Mouse (Mus musculus): ENCODE data around the gene Mtx3.

The Mtx3 gene

DNA sequence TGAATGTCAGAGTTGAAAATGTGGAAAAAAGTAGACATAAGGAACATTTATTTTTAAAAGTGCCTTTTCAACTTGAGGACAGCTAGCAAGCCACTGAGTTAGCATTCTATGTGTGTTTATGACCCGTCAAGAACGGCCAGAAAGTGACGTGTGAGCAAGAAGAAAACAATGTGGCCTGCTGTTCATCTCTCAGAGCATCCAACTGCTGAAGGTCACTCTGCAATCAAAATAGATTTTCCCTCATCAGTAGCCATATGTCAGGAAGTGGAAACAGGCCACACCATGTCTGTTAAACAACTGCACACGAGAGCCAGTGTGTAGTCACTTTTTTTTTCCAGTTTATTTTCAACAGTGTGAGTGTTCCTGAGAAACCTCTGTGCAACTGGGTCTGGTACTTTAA lies 35.0 kb downstream of the Mtx3 start:
- H3K9me3 ChIP-seq (ENCODE audit: low read length): peaks cover 57% of the 10 kb centered on the region
- no peaks in the 10 kb centered on the region for H3K27me3 ChIP-seq (ENCODE audit: insufficient read depth, low read length)
- H3K4me3 ChIP-seq (replicated peaks; ENCODE audit: low read length): no peak overlapping the region
- no peaks in the 10 kb centered on the region for H3K36me3 ChIP-seq (ENCODE audit: insufficient read depth, low read length)
- no peak for TF ChIP-seq POU5F1 (IDR thresholded peaks at IDR 0.05; ENCODE audit: borderline replicate concordance, low read length)
- TF ChIP-seq NANOG (IDR thresholded peaks at IDR 0.05; ENCODE audit: borderline replicate concordance, low read length): no peak
- no peak for TF ChIP-seq CTCF (conservative IDR thresholded peaks at IDR 0.05; ENCODE audit: low read length)
- H3K4me1 ChIP-seq (replicated peaks; ENCODE audit: low read depth, low read length): no peaks in the 10 kb centered on the region

DNA sequence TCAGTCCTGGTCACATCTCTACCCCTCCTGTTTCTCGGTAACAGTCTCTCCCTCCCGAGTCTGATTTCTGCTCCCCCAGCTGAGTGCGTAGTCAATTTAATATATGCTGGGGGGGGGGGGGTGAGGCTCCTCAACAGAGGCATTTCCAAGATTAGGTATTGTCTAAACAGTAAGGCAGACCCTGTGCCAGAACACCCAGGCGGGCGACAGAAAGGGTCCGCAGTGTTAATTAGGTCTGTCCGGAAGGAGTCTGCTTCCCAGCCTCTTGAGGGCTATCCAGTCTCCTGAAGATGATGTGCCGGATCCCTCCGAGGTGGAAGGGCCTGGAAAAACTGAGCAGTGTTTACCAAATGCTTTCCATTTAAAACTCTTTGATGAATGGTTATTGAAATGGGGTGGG lies 35.4 kb downstream of the Mtx3 start:
- TF ChIP-seq CTCF (conservative IDR thresholded peaks at IDR 0.05; ENCODE audit: low read length): no peak
- TF ChIP-seq NANOG (IDR thresholded peaks at IDR 0.05; ENCODE audit: borderline replicate concordance, low read length): no peak
- no peak for TF ChIP-seq POU5F1 (IDR thresholded peaks at IDR 0.05; ENCODE audit: borderline replicate concordance, low read length)
- Histone ChIP-seq H3K27me3 (ENCODE audit: insufficient read depth, low read length) (no peaks in the 10 kb centered on the region), H3K4me3 (replicated peaks; ENCODE audit: low read length) (no peak overlapping the region), H3K9me3 (ENCODE audit: low read length) (peaks cover 60% of the 10 kb centered on the region), H3K36me3 (ENCODE audit: insufficient read depth, low read length) (no peaks in the 10 kb centered on the region), H3K4me1 (replicated peaks; ENCODE audit: low read depth, low read length) (no peaks in the 10 kb centered on the region)

DNA sequence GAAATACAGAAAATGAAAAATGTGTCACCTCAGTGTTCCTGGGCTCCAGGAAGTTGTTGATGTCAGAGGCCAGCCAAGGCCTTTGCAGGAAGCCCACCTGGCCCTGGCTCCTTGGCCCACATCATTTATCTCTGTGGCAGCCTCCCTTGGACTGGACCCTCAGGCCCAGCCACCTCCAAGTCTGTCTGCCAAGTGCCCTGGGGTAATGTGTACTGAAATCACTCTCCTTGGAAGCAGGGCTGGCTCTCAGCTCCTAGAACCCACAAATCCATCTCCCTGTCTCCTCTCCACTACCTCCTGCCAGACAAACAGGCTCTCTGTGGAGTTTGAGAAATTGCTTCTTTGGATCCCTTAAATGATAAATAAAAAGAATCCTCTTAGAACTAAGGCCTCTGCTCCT lies 36.0 kb downstream of the Mtx3 start:
- Histone ChIP-seq H3K9me3 (ENCODE audit: low read length) (peaks cover 60% of the 10 kb centered on the region), H3K36me3 (ENCODE audit: insufficient read depth, low read length) (no peaks in the 10 kb centered on the region), H3K27me3 (ENCODE audit: insufficient read depth, low read length) (no peaks in the 10 kb centered on the region), H3K4me3 (replicated peaks; ENCODE audit: low read length) (no peak overlapping the region), H3K4me1 (replicated peaks; ENCODE audit: low read depth, low read length) (no peaks in the 10 kb centered on the region)
- no peak for TF ChIP-seq NANOG (IDR thresholded peaks at IDR 0.05; ENCODE audit: borderline replicate concordance, low read length)
- TF ChIP-seq POU5F1 (IDR thresholded peaks at IDR 0.05; ENCODE audit: borderline replicate concordance, low read length): no peak
- no peak for TF ChIP-seq CTCF (conservative IDR thresholded peaks at IDR 0.05; ENCODE audit: low read length)

DNA sequence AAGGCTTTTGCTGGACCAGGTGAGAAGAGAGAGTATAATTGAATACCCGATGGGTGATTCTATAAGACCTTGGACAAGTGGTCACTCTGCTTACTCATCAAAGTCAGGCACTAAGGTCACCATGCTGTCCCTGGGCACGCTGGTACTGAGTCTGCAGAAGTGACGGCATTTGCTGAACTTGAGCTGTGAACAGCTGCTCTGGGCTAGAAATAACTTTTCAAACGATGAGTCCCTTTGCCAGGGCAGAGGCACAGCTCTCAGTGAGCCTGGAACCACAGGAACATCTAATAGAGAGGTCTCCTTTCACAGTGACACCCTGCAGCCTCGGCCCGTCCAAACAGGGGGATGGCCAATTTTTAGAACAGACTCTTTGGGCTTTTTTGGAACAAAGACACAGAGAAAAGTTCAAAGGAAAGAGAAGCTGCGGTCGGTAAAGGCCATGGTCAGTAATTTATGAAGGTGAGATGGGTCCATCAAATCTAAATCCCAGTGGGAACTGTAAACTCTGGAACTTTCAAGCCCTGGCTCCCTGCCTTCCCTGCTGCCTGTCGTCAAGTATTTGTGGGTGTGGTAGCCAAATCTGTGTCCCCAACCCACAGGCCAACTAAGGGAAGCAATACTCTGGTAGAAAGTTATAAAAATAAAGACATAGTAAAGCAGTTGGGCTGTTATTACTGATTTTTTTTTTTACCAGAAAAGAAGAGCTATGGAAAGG lies 37.9 kb downstream of the Mtx3 start:
- no peaks in the 10 kb centered on the region for H3K4me1 ChIP-seq (replicated peaks; ENCODE audit: low read depth, low read length)
- TF ChIP-seq NANOG (IDR thresholded peaks at IDR 0.05; ENCODE audit: borderline replicate concordance, low read length) (no peak), POU5F1 (IDR thresholded peaks at IDR 0.05; ENCODE audit: borderline replicate concordance, low read length) (no peak), CTCF (conservative IDR thresholded peaks at IDR 0.05; ENCODE audit: low read length) (no peak)
- H3K27me3 ChIP-seq (ENCODE audit: insufficient read depth, low read length): no peaks in the 10 kb centered on the region
- no peak overlapping the region for H3K4me3 ChIP-seq (replicated peaks; ENCODE audit: low read length)
- H3K36me3 ChIP-seq (ENCODE audit: insufficient read depth, low read length): no peaks in the 10 kb centered on the region
- peaks cover 68% of the 10 kb centered on the region for H3K9me3 ChIP-seq (ENCODE audit: low read length)

DNA sequence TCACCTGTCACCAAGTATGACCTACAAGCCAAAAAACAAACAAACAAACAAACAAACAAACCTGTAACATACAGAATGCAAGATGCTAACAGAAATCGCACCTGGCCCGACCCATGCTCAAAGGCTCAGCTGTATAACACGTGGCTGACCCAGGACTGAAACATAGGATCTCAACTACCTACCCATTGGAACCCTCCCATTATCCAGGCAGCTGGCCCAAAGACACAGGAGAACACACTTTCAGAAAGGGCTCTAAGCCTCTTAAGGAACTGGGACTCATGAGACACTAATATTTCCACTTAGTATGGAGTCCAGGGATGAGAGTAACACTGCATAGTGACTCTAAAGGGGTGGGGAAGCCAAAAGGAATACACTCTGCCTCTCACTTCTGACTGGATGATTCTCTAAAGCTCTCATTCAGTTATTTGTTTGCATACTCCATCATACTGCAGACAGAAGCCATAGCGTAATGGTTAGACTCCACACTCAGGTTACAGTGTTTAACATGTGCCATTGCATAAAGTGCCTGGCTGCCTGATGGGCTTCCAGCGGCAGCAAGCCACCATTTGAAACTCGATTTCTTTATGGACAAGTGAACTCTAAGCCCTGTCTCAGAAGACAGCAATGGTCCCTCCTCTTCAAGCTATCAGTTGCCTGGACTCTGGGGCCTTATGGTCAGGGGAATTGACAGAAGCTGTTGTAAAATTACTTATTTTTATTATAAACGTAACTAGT lies 38.6 kb downstream of the Mtx3 start:
- no peaks in the 10 kb centered on the region for H3K27me3 ChIP-seq (ENCODE audit: insufficient read depth, low read length)

DNA sequence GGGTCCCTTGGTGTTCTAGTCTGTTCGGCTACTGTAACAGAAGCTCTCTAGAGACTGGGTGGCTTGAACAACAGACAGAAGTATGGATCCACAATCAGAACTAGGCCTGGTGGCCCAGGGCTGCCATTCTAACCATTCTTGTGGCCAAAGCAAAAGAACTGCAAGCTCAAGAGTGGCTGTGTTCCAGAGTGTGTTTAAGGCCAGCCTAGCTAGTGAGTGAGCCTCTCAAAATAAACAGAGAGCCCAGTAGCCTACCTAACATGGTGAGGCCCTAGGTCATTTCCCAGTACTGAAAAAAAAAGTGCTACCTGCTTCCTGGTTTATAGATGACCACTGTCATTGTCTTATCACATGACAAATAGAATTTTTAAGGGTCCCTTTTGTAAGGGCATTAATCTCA lies 39.6 kb downstream of the Mtx3 start:
- TF ChIP-seq NANOG (IDR thresholded peaks at IDR 0.05; ENCODE audit: borderline replicate concordance, low read length) (no peak), POU5F1 (IDR thresholded peaks at IDR 0.05; ENCODE audit: borderline replicate concordance, low read length) (no peak), CTCF (conservative IDR thresholded peaks at IDR 0.05; ENCODE audit: low read length) (no peak)
- no peaks in the 10 kb centered on the region for H3K27me3 ChIP-seq (ENCODE audit: insufficient read depth, low read length)
- H3K4me3 ChIP-seq (replicated peaks; ENCODE audit: low read length): no peak overlapping the region
- H3K4me1 ChIP-seq (replicated peaks; ENCODE audit: low read depth, low read length): no peaks in the 10 kb centered on the region
- no peaks in the 10 kb centered on the region for H3K36me3 ChIP-seq (ENCODE audit: insufficient read depth, low read length)
- peaks cover 73% of the 10 kb centered on the region for H3K9me3 ChIP-seq (ENCODE audit: low read length)

More for the DNA sequence above, 38.6 kb downstream of the Mtx3 start:
- no peaks in the 10 kb centered on the region for H3K4me1 ChIP-seq (replicated peaks; ENCODE audit: low read depth, low read length)
- no peaks in the 10 kb centered on the region for H3K36me3 ChIP-seq (ENCODE audit: insufficient read depth, low read length)
- no peak overlapping the region for H3K4me3 ChIP-seq (replicated peaks; ENCODE audit: low read length)
- TF ChIP-seq CTCF (conservative IDR thresholded peaks at IDR 0.05; ENCODE audit: low read length) (no peak), POU5F1 (IDR thresholded peaks at IDR 0.05; ENCODE audit: borderline replicate concordance, low read length) (no peak), NANOG (IDR thresholded peaks at IDR 0.05; ENCODE audit: borderline replicate concordance, low read length) (no peak)
- peaks cover 75% of the 10 kb centered on the region for H3K9me3 ChIP-seq (ENCODE audit: low read length)

DNA sequence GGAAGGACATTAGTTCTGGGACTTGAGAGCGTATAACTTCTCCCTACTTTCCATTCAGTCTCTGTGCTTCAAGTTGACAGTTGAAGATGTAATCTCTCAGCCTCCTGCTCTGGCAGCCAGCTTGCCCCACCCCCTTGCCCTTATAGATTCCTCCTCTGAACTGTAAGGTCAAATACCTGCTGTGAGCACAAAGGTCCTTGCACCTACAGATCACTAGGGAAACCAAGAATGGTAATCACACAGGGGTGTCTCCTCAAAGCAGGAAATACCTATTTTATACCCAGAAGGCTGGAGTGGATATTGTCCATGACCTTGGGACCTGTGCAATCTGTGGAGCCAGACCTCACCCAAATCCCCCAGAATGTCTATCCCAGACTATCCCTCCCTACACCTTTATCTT lies 40.4 kb downstream of the Mtx3 start:
- Histone ChIP-seq H3K9me3 (ENCODE audit: low read length) (peaks cover 73% of the 10 kb centered on the region), H3K4me1 (replicated peaks; ENCODE audit: low read depth, low read length) (no peaks in the 10 kb centered on the region), H3K36me3 (ENCODE audit: insufficient read depth, low read length) (no peaks in the 10 kb centered on the region), H3K27me3 (ENCODE audit: insufficient read depth, low read length) (no peaks in the 10 kb centered on the region), H3K4me3 (replicated peaks; ENCODE audit: low read length) (no peak overlapping the region)
- TF ChIP-seq CTCF (conservative IDR thresholded peaks at IDR 0.05; ENCODE audit: low read length): no peak
- no peak for TF ChIP-seq NANOG (IDR thresholded peaks at IDR 0.05; ENCODE audit: borderline replicate concordance, low read length)
- TF ChIP-seq POU5F1 (IDR thresholded peaks at IDR 0.05; ENCODE audit: borderline replicate concordance, low read length): no peak

DNA sequence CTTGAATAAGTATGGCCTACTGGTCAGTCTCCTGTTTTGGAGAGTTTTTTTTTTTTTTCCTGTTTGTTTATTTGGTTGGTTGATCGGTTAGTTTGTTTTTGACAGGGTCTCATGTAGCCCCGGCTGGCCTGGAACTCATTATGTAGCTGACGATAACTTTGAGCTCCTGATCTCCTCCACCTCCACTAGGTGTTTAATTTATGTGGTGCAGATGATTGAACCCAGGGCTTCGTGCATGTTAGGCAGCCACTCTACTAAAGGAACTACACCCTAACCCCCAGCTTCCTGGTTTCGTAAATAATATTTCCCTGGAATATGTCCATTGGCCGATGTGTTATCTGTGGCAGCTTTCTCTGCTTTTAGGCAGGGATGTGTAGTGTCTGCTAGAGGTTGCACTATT lies 54.5 kb downstream of the Mtx3 start:
- H3K9me3 ChIP-seq (ENCODE audit: low read length): peaks cover 61% of the 10 kb centered on the region
- H3K36me3 ChIP-seq (ENCODE audit: insufficient read depth, low read length): no peaks in the 10 kb centered on the region
- no peak overlapping the region for H3K4me3 ChIP-seq (replicated peaks; ENCODE audit: low read length)
- no peak for TF ChIP-seq CTCF (conservative IDR thresholded peaks at IDR 0.05; ENCODE audit: low read length)
- TF ChIP-seq POU5F1 (IDR thresholded peaks at IDR 0.05; ENCODE audit: borderline replicate concordance, low read length): no peak
- TF ChIP-seq NANOG (IDR thresholded peaks at IDR 0.05; ENCODE audit: borderline replicate concordance, low read length): no peak
- no peaks in the 10 kb centered on the region for H3K27me3 ChIP-seq (ENCODE audit: insufficient read depth, low read length)
- H3K4me1 ChIP-seq (replicated peaks; ENCODE audit: low read depth, low read length): no peaks in the 10 kb centered on the region

All from E14TG2a.4 (cell line).